9 mouse cellular contexts compared by ENCODE assay signal in genomic region chr10:125725681-125726139, GRCm38 (mm10).
DNase-seq lines count a peak whose midpoint lies in the region; ATAC-seq and TF ChIP-seq lines count a peak whose summit lies in the region.
"Had no signal": no experiment of that assay in that cellular context is flagged by ENCODE, and none has a peak within 500 bp of the region (broad histone marks: within the 10 kb centered on the region; RNA-seq: fewer than 3 reads in every experiment).

No protein-coding gene starts in this region.

- no peak overlapping the region for H3K27ac ChIP-seq in cerebellum, adult 2 months (ENCODE audit: insufficient read depth, low read length)
- peak overlapping the region; percentile 82 for H3K27ac ChIP-seq in limb, embryonic 10.5 days
- H3K27ac ChIP-seq in neural tube, embryonic 14.5 days (ENCODE audit: low read depth, low read length): no peak overlapping the region

- TF ChIP-seq CTCF in cerebellum, adult 2 months (IDR thresholded peaks at IDR 0.05; ENCODE audit: borderline replicate concordance, insufficient read depth, low read depth, low read length): no peak

- intact Hi-C loops in gastrocnemius, postnatal 36 days (cut with DNase I): loop anchor here (2.0 to 10.0 kb wide), 3 partner anchors 269 to 605 kb away; no protein-coding TSS in a partner anchor

- H3K4me2 ChIP-seq in neural tube, embryonic 14.5 days (ENCODE audit: low read depth, low read length): no peak overlapping the region

- no peak overlapping the region for H3K9ac ChIP-seq in neural tube, embryonic 14.5 days (replicated peaks; ENCODE audit: low read depth, low read length)

- no peaks in the 10 kb centered on the region for H3K36me3 ChIP-seq in limb, embryonic 10.5 days
- H3K36me3 ChIP-seq in neural tube, embryonic 14.5 days (ENCODE audit: control insufficient read depth, insufficient read depth, low read length): no peaks in the 10 kb centered on the region

- 0 out of 2 replicates have a peak, but pooled peaks have one; percentile 31 for ATAC-seq in cerebellum, adult (ENCODE audit: insufficient number of reproducible peaks, low FRiP score, low TSS enrichment)
- ATAC-seq in neural tube, embryonic 14.5 days (ENCODE audit: low read depth): peak; percentile 61

- no peaks in the 10 kb centered on the region for H3K27me3 ChIP-seq in cerebellum, adult 2 months (ENCODE audit: control insufficient read depth, insufficient read depth, low read length)
- H3K27me3 ChIP-seq in limb, embryonic 10.5 days (ENCODE audit: low read depth, poor library complexity, severe bottlenecking): no peaks in the 10 kb centered on the region
- no peaks in the 10 kb centered on the region for H3K27me3 ChIP-seq in neural tube, embryonic 14.5 days (ENCODE audit: control insufficient read depth, insufficient read depth, low read length)

- H3K4me3 ChIP-seq in cerebellum, adult 2 months (replicated peaks; ENCODE audit: insufficient read depth, low read depth, low read length): no peak overlapping the region
- no peak overlapping the region for H3K4me3 ChIP-seq in limb, embryonic 10.5 days
- H3K4me3 ChIP-seq in neural tube, embryonic 14.5 days (ENCODE audit: low read depth, low read length): no peak overlapping the region
- H3K4me3 ChIP-seq: erythroblast, embryonic 14.5 days had no signal

- no peaks in the 10 kb centered on the region for H3K9me3 ChIP-seq in limb, embryonic 10.5 days (replicated peaks)
- H3K9me3 ChIP-seq in neural tube, embryonic 14.5 days (ENCODE audit: control insufficient read depth, low read length): no peaks in the 10 kb centered on the region

- no peak for DNase-seq in cerebellum, adult 2 months
- DNase-seq in ovary, postnatal 36 days (ENCODE audit: low spot score): peak; percentile 8
- no peak for DNase-seq in ovary, adult 18-20 months (ENCODE audit: low spot score)
- DNase-seq in limb, embryonic 10.5 days (ENCODE audit: low spot score): peak; percentile 74
- DNase-seq in gastrocnemius, postnatal 36 days: no peak
- DNase-seq in left cerebral cortex, adult 18-20 months (ENCODE audit: low spot score in 2 of 2): no peak

- no peaks in the 10 kb centered on the region for H3K4me1 ChIP-seq in cerebellum, adult 2 months (ENCODE audit: control insufficient read depth, insufficient read depth, low read length)
- H3K4me1 ChIP-seq in limb, embryonic 10.5 days: peaks cover 10% of the 10 kb centered on the region
- H3K4me1 ChIP-seq in neural tube, embryonic 14.5 days (ENCODE audit: control insufficient read depth, insufficient read depth, low read length): no peaks in the 10 kb centered on the region

- 40% methylated on average over 7 of the region's 7 CpGs for WGBS in cerebellum, adult 2 months
- WGBS in limb, embryonic 10.5 days: 24% methylated on average over 7 of the region's 7 CpGs
- WGBS in neural tube, embryonic 14.5 days: 17% methylated on average over 7 of the region's 7 CpGs

- no peak for TF ChIP-seq POLR2A in cerebellum, adult 2 months (IDR thresholded peaks at IDR 0.05; ENCODE audit: borderline replicate concordance, insufficient read depth, low read length)

Comparison
In these comparisons a context has a peak if more than half of its experiments do, and no peak if none do; other contexts are left out.
1. DNase-seq: peak in ovary, postnatal 36 days (single experiment) and limb, embryonic 10.5 days (single experiment); none in cerebellum, adult 2 months (0 of 2), ovary, adult 18-20 months (single experiment), gastrocnemius, postnatal 36 days (0 of 2) and left cerebral cortex, adult 18-20 months (0 of 2).